Mouse (Mus musculus) kidney, postnatal 25 days (tissue): ENCODE results near the gene Pacrg.

Source experiments
- DNase-seq, 2 experiments: peaks; one replicate each; pipeline ENCODE4 v3.0.0; 2021; ENCODE audit warnings: mixed read lengths in 2 of 2

Pacrg gene

DNA sequence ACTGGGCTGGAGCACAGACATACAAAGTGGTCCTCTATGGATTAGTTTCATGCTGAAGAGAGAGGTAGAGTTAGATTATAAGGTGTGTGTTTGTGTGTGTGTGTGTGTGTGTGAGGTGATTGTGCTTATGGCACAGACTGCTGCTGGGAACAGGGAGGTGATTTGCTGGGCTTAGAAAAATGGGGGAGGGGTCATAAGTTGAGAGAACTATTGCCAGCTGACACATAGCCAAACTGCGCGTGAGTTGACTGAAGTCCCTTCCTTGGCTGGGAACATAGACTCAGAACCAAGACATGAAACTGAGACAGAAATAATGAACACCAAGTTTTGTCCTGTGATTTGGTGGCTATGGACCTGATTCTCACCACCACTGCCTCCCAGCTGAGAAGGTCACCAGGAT lies 351.2 kb downstream of the Pacrg start:
- DNase-seq, result no peak

GRCm38 (mm10) chr17:10483945-10484546 lies 356.1 kb downstream of the Pacrg start:
- no peak for DNase-seq

DNA sequence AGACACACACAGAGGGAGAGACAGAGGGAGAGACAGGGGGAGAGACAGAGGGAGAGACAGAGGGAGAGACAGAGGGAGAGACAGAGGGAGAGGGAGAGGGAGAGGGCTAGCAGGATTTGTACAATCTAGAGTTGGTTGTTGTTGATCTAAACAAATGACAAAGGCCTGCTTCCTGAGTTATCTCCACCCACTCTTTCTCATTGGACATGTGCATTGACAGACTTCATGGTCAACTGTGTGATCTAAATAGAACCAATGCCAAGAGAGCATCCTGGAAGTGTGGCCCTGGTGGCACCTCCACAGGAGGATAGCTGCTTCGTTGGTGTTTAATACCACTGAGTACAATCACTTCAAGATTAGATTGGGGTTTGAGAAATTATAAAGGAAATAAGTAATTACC lies 359.0 kb downstream of the Pacrg start:
- no peak for DNase-seq

GRCm38 (mm10) chr17:10479020-10479707 lies 360.9 kb downstream of the Pacrg start:
- no peak for DNase-seq

DNA sequence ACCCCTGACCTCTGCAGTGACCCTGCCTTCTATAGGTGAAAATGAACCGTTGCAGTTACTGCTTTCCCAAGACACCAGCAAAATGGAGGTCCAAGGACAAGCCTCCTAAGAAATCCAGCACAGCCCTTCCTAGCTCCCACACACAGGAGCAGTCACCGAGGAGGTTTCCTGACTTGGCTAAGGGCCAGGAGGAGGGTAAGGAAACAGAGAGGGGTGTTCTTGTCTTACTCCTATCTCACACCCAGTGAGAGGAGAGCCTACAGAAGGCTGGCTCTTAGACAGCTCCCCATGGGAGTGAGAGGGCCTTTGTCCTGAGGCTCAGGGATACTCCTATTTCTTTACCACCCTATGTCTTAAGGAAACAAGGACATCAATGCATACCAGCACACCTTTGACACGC lies 361.7 kb downstream of the Pacrg start:
- DNase-seq, result peak in 1 of 2 experiments; percentile 21

GRCm38 (mm10) chr17:10476807-10477206 lies 363.3 kb downstream of the Pacrg start:
- no peak for DNase-seq

GRCm38 (mm10) chr17:10474972-10475371 lies 365.1 kb downstream of the Pacrg start:
- DNase-seq, result no peak

DNA sequence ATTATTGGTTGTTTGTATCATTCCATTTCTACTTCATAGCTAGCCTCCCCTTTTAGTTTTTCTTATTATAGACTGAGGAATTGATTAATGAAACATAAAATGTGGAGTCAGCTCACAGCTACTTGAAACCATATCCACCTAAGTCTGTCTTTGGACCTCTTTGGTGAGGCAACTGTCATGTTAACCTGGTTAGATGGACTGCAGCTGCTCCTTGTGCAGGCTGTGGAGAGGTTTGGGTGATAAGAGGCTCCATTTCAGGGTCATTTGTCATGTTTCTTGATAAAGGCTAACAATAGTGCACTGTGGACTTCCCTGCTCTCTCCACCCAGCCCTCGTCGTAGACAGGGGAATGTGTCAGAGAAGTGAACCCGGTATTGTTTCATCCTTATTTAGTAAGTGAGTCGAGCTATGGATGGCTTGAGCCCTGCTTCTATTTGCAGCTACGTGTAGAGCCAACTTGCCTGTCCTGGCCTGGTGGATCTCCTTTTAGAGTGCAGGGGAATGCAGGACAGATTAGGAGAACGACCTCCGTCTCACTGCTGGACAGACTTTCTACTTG lies 366.2 kb downstream of the Pacrg start:
- DNase-seq, result no peak

DNA sequence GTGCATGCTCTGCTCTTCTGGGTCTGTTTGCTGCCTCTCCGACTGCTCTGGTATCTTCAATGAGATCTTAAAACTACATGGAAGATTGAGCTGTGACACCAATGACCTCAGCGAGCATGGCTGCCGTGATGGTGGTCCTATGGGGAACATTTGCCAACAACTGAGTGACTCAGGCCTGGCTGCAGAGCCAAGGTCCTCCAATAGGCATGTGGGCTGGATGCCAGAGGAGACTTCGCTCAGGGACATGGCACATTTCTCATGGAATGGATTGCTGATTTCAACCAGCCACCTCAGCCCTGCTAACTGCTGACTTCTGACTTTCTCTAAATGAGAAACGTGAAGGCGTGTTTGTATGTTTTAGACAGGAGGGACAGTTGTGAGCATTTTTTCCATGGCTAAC lies 366.9 kb downstream of the Pacrg start:
- peak in 1 of 2 experiments; percentile 11 for DNase-seq

- no peak for DNase-seq
Measured at GRCm38 (mm10) chr17:10469874-10470568, 370.1 kb downstream of the Pacrg start.

- no peak for DNase-seq
Measured at GRCm38 (mm10) chr17:10467102-10467501, 373.0 kb downstream of the Pacrg start.

DNA sequence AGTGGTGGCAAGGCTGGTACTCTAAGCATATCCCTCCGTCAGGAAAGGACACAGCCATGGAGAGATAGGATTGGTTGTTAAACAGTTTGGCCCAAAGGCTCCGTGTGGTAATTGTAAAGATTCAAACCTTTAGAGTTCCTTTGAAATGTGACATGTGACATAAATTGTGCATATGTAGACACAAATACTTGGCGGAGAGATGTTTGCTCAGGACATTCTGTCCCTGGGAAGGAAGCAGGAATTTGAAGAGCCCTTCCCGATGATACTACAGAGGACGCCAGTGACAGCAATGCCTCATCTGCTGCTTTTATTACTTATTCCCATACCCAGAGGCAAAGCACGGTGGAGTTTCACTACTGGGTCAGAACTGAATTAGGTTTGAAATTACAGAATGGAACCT lies 374.6 kb downstream of the Pacrg start:
- DNase-seq, result no peak

- DNase-seq, result no peak
Measured at GRCm38 (mm10) chr17:10464700-10465099, 375.4 kb downstream of the Pacrg start.

- no peak for DNase-seq
Measured at GRCm38 (mm10) chr17:10463626-10464025, 376.5 kb downstream of the Pacrg start.

- DNase-seq, result no peak
Measured at GRCm38 (mm10) chr17:10460916-10461315, 379.2 kb downstream of the Pacrg start.

- no peak for DNase-seq
Measured at GRCm38 (mm10) chr17:10458743-10459142, 381.4 kb downstream of the Pacrg start.

GRCm38 (mm10) chr17:10456409-10456808 lies 383.7 kb downstream of the Pacrg start:
- no peak for DNase-seq

DNA sequence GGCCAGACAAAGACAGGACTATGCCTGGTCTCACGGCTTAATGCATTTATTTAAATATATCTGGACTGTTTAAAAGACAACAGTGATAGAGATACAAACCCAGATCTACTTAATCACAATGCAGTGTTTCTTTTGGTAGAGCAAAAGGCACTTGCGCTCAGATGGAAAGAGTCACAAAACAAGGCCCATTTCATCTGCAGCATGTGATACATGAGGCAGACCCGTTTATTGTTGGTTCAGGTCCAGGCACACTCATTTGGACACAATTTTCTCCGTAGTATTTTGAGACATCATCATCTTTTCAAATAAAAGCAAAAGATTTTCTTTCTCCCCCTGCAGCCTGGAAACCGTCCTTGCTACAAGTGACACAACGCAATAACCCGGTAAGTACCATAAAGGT lies 384.1 kb downstream of the Pacrg start:
- no peak for DNase-seq

DNA sequence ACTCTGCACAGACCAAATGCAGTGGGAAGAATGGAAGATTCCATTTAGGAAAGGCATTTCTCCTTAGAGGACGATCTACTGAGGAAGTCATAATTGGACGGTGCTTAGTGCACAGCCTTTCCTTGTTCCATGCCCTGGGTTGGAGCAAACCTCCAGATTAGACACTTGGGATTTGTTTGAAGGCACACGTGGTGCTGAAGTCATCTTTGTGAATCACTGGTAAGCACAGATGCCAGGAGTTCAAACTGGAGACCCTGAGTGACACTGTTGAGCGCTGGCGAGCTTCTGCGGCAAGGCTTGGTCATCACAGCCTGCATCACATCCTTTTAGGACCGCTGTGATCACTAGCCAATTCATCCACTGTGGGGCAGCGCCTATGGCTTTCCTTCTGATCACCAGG lies 385.7 kb downstream of the Pacrg start:
- no peak for DNase-seq

DNA sequence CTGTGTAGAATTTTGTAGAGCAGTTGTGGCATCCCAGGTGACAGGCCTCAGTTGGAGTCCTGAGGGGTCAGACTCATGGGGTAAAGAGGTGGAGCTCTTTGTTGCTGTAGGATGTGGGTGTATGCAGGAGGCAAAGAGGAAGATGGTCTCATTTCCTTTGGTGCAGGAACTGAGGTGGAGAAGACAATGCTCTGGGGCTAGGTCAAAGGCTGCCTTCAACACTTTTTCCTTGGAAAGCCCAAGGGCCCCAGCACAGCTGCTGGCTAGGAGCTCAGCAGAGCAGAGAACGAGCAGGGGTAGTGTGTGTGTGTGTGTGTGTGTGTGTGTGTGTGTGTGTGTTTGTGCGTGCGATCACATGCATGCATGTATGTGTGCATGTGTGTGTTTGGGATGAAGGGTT lies 387.3 kb downstream of the Pacrg start:
- DNase-seq, result no peak

GRCm38 (mm10) chr17:10451306-10452077 lies 388.6 kb downstream of the Pacrg start:
- no peak for DNase-seq

GRCm38 (mm10) chr17:10449800-10450299 lies 390.3 kb downstream of the Pacrg start:
- no peak for DNase-seq

GRCm38 (mm10) chr17:10448417-10448816 lies 391.7 kb downstream of the Pacrg start:
- no peak for DNase-seq
